Mouse (Mus musculus) neural tube, embryonic 13.5 days (tissue): ENCODE measurements at regions not wholly inside any gene's neighbourhood (a gene's known extent, or its start where the extent isn't known, plus 50 kb on each side); places are given as distances from the start of the nearest gene placed in this dataset.
A peak's percentile ranks its signal among the peaks of the same experiment; 100 is the strongest.

Experiments used
- ATAC-seq: fragments of 200-750 bp; cut with Nextera tagmentation; 2 replicates; pipeline ENCODE4 v1.8.0; 2017; ENCODE audit warnings: low read depth, mild to moderate bottlenecking, moderate TSS enrichment, moderate library complexity
- H3K27ac ChIP-seq: fragments of 300-500 bp; sonication (generic); replicated peaks from 2 replicates; pipeline ENCODE4 v1.5.1; 2015; ENCODE audit warnings: moderate library complexity, mild to moderate bottlenecking, inconsistent platforms
- H3K27me3 ChIP-seq: fragments of 300-500 bp; sonication (generic); 2 replicates; pipeline ENCODE4 v1.6.1; 2015; ENCODE audit warnings: mild to moderate bottlenecking, inconsistent platforms
- H3K36me3 ChIP-seq: fragments of 300-500 bp; sonication (generic); 2 replicates; pipeline ENCODE4 v1.6.1; 2015; ENCODE audit warnings: mild to moderate bottlenecking, inconsistent platforms
- H3K4me1 ChIP-seq: fragments of 300-500 bp; sonication (generic); replicated peaks from 2 replicates; pipeline ENCODE4 v1.6.1; 2015; ENCODE audit warnings: inconsistent platforms
- H3K4me2 ChIP-seq: fragments of 300-500 bp; sonication (generic); 2 replicates; pipeline ENCODE4 v1.6.1; 2015; ENCODE audit warnings: inconsistent platforms, mild to moderate bottlenecking, moderate library complexity
- H3K4me3 ChIP-seq: fragments of 300-500 bp; sonication (generic); 2 replicates; pipeline ENCODE4 v1.5.1; 2015; ENCODE audit warnings: mild to moderate bottlenecking, inconsistent platforms
- H3K9ac ChIP-seq: fragments of 300-500 bp; sonication (generic); 2 replicates; pipeline ENCODE4 v1.6.1; 2015; ENCODE audit warnings: moderate library complexity, mild to moderate bottlenecking, inconsistent platforms
- H3K9me3 ChIP-seq: fragments of 300-500 bp; sonication (generic); 2 replicates; pipeline ENCODE4 v1.6.1; 2016; ENCODE audit warnings: inconsistent platforms
- WGBS: fragments of 180-500 bp; shearing (Covaris S2); methylation state at CpG from one replicate; pipeline ENCODE4 v1.1.7; 2015; 5-methylcytosine and 5-hydroxymethylcytosine counted together

DNA sequence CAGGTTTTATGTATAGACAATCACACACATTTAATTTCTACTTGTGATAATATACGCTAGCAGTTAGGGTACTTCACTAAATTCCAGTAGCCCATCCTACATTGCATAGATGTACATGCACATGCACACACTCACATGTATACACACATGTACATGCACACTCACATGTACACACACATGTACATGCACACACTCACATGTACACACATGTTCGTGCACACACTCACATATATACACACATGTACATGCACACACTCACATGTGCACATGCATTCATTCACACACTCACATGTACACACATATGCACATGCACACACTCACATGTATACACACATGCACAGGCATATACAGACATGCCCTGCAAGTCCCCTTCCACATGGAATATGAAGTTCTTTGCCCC lies 326.8 kb downstream of the Tns1 start:
- Histone ChIP-seq H3K9me3 (no peaks in the 10 kb centered on the region), H3K4me3 (no peak overlapping the region), H3K36me3 (no peaks in the 10 kb centered on the region), H3K4me2 (no peak overlapping the region), H3K9ac (no peak overlapping the region), H3K27ac (no peak overlapping the region), H3K4me1 (no peaks in the 10 kb centered on the region), H3K27me3 (no peaks in the 10 kb centered on the region)
- no peak for ATAC-seq
- WGBS: 91% methylated on average over 2 of the region's 2 CpGs

DNA sequence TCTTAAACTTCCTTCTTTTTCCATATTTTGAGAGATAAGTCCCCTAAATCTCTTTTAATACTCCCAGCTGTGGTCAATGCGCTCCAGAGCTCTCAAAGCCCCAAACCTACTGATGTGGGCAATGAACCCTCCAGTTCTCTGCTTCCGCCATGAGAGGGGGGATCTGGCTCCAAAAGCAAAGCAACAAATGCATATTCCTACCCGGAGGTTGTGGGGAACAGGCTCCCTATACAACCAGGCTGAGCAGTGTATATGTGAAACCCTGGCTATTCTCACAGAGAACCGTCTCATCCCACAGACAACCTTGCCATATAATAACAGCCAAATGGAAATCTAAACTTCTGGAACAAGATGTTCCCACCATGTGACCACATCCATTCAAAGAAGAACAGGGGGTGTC lies 330.4 kb downstream of the Tns1 start:
- H3K4me1 ChIP-seq: no peaks in the 10 kb centered on the region
- H3K27me3 ChIP-seq: no peaks in the 10 kb centered on the region
- H3K4me3 ChIP-seq: no peak overlapping the region
- H3K9ac ChIP-seq: no peak overlapping the region
- no peak for ATAC-seq
- H3K4me2 ChIP-seq: no peak overlapping the region
- H3K27ac ChIP-seq: no peak overlapping the region
- WGBS: 87% methylated on average over 4 of the region's 4 CpGs
- H3K9me3 ChIP-seq: no peaks in the 10 kb centered on the region
- H3K36me3 ChIP-seq: no peaks in the 10 kb centered on the region

DNA sequence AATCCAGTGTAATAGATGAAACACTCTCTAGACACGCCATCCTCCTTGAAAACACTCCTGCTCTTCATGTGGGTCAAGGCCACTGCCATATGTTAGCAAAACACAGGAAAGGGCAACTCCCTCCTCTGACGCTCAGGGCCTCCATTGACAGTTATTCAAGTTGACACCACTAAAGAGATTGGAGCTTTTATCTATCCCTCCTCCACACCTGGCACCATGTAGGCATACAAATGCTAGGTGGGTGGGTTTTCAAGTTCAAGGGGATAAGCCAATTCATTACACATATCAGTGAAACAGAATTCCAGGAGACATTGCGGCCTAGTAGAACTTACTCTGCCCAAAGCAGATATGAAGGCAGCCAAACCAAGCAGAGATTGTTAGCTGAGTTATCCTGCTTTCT lies 331.0 kb downstream of the Tns1 start:
- H3K4me1 ChIP-seq: no peaks in the 10 kb centered on the region
- 81% methylated on average over 3 of the region's 3 CpGs for WGBS
- no peak overlapping the region for H3K27ac ChIP-seq
- H3K9me3 ChIP-seq: no peaks in the 10 kb centered on the region
- no peaks in the 10 kb centered on the region for H3K27me3 ChIP-seq
- no peak overlapping the region for H3K4me2 ChIP-seq
- H3K4me3 ChIP-seq: no peak overlapping the region
- H3K9ac ChIP-seq: no peak overlapping the region
- H3K36me3 ChIP-seq: no peaks in the 10 kb centered on the region
- no peak for ATAC-seq

DNA sequence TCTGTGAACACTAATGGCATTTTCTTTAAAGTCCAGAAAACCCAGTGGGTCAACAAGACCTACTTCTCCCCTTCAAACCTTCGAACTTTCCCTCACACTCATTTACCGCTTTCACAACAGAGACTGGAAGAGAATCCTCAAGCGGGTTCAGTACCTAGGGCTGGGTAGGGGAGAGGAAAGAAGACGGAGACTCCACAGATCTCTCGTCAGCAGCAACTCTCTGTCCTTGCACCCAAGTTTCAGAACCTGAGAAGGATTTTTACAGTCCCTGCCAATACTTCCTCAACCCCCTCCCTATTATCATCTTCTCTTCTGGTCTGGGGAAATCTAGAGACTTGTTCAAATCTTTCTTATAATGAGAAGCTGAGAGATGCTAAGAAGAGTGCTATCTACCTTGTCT lies 331.9 kb downstream of the Tns1 start:
- Histone ChIP-seq H3K9me3 (no peaks in the 10 kb centered on the region), H3K27ac (no peak overlapping the region), H3K4me2 (no peak overlapping the region), H3K4me1 (0 out of 2 replicates have a peak, but pooled peaks cover 6% of the 10 kb centered on the region), H3K9ac (no peak overlapping the region), H3K4me3 (no peak overlapping the region), H3K27me3 (no peaks in the 10 kb centered on the region), H3K36me3 (no peaks in the 10 kb centered on the region)
- no peak for ATAC-seq
- 91% methylated on average over 5 of the region's 5 CpGs for WGBS

DNA sequence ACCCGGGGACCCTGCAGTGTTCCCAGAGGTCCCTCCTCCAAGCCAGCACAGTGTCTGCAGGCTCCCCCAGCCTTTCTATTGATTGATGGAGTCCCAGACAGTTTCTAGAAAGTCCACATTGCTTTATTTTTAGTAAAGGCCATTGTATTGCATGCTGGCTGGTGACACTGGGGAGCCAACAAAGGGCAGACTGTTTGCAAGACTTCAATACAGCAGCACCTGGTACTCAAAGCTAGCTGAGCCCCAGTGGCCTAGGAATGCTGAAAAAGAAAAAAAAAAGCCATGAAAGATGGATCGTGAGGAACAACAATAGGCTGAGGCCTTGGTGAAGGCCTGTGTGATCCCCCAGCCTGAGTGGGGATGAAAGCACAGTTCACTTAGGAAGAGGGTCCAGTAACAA lies 336.6 kb downstream of the Tns1 start:
- Histone ChIP-seq H3K9me3 (no peaks in the 10 kb centered on the region), H3K36me3 (no peaks in the 10 kb centered on the region), H3K27ac (0 out of 2 replicates have a peak overlapping the region, but pooled peaks have one; percentile 5), H3K4me1 (0 out of 2 replicates have a peak, but pooled peaks cover 7% of the 10 kb centered on the region), H3K4me3 (no peak overlapping the region), H3K9ac (no peak overlapping the region), H3K4me2 (no peak overlapping the region), H3K27me3 (no peaks in the 10 kb centered on the region)
- WGBS: 22% methylated on average over 2 of the region's 2 CpGs
- ATAC-seq: no peak

DNA sequence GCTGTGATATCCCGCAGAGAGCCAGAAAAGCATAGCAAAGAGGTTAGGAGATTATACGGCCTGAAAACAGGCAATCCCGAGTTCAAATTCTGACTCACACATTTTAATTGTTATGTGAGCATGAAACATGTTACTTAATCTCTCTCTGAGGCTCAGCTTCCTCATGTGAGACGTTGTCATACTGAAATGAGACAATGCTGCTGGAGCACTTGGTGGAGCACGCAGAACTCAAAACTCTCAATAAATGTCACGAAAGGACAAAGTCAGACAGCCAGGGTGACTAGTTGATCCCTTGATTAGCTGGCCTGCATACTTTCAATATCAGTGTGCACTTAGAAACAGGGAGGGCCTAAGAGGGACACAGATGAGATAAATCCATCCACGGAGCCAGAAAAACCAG lies 337.0 kb downstream of the Tns1 start:
- Histone ChIP-seq H3K4me3 (no peak overlapping the region), H3K9ac (no peak overlapping the region), H3K36me3 (no peaks in the 10 kb centered on the region), H3K27ac (no peak overlapping the region), H3K4me1 (0 out of 2 replicates have a peak, but pooled peaks cover 7% of the 10 kb centered on the region), H3K27me3 (no peaks in the 10 kb centered on the region), H3K9me3 (no peaks in the 10 kb centered on the region), H3K4me2 (no peak overlapping the region)
- WGBS: 66% methylated on average over 7 of the region's 7 CpGs
- no peak for ATAC-seq

DNA sequence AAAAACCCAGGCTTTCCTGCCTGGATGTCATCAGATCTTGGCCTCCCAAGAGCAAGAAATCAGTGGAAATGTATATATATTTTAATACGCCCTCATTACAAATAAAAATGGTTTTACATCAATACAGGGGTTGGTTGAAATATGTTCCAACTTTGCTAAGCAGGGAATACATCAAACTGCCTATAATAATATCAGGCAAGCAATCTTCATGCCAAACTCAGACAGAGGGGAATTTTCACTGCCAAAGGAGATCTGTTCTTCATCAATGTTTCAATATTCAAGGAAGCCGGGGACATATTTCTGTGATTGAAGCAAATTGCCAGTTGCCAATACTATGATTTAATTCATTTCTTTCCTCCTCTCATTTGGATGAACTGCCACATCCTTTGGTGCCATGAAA lies 340.9 kb downstream of the Tns1 start:
- H3K36me3 ChIP-seq: no peaks in the 10 kb centered on the region
- no peaks in the 10 kb centered on the region for H3K27me3 ChIP-seq
- ATAC-seq: no peak
- H3K9ac ChIP-seq: no peak overlapping the region
- H3K4me2 ChIP-seq: no peak overlapping the region
- H3K27ac ChIP-seq: no peak overlapping the region
- no peak overlapping the region for H3K4me3 ChIP-seq
- WGBS: 87% methylated on average over 2 of the region's 2 CpGs
- H3K4me1 ChIP-seq: 0 out of 2 replicates have a peak, but pooled peaks cover 7% of the 10 kb centered on the region
- no peaks in the 10 kb centered on the region for H3K9me3 ChIP-seq

DNA sequence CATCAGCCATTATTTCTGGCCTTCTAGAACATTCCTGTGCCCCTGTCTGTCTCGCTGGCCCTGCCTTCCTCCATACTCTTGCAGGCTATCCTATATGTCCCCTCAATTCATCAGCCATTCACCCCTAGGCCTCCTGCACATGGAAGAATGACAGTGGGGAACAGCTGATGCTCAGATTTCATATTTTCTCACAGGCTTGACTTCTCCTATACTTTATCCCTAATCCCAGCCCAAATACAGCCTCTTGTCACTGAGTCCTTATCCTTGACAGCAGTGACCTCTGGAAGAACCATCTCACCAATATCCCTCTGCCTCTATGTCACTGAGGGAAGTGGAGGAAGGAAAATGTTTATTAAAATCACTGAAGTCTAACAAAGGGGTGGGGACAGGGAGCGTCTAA lies 341.4 kb downstream of the Tns1 start:
- no peaks in the 10 kb centered on the region for H3K27me3 ChIP-seq
- 0 out of 2 replicates have a peak, but pooled peaks cover 6% of the 10 kb centered on the region for H3K4me1 ChIP-seq
- H3K9me3 ChIP-seq: no peaks in the 10 kb centered on the region
- H3K27ac ChIP-seq: no peak overlapping the region
- no peaks in the 10 kb centered on the region for H3K36me3 ChIP-seq
- ATAC-seq: no peak
- H3K9ac ChIP-seq: no peak overlapping the region
- H3K4me2 ChIP-seq: no peak overlapping the region
- H3K4me3 ChIP-seq: no peak overlapping the region
- WGBS: 87% methylated on average over 2 of the region's 2 CpGs

DNA sequence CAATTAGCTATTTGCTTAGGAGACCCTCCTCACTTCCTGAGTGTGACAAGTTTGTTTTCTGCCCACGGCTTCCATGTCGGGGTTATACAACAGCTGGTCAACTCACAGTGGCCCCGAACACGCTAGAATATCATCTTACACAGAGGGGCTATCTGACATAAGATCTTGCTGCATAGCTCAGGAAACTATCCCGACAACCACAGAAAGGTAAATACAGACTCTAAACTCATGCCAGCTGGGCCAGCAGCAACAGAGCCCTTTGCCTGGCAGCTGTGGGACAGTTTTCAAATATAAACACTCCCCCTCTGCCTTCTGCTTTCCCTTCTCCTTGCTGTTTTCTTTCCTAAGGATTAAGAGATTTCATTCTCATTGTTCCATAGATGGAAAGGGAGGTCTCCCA lies 352.5 kb downstream of the Tns1 start:
- Histone ChIP-seq H3K27me3 (no peaks in the 10 kb centered on the region), H3K4me3 (no peak overlapping the region), H3K36me3 (no peaks in the 10 kb centered on the region), H3K4me2 (no peak overlapping the region), H3K9me3 (no peaks in the 10 kb centered on the region), H3K9ac (no peak overlapping the region), H3K27ac (no peak overlapping the region), H3K4me1 (no peaks in the 10 kb centered on the region)
- 76% methylated on average over 5 of the region's 5 CpGs for whole genome bisulfite sequencing
- no peak for ATAC-seq

DNA sequence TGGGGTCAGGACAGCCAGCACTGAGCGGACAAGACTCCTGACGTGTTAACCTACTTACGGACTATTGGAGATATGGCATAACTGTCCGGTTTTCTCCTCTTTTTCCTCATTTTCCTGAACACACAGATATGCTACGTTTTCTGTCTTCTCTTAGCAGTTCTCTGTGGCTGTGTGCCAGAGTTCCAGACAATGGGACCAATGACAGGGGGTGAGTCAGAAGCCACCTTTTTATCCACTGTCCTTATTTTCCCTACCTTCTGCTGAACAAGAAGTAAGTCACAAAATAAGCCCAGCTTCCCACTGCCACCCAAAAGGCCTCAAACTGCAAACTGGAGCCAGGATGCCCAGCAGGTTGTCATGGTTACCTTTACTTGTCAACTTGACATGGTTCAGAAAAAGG lies 353.6 kb downstream of the Tns1 start:
- no peak for ATAC-seq
- H3K9ac ChIP-seq: no peak overlapping the region
- H3K27me3 ChIP-seq: no peaks in the 10 kb centered on the region
- 89% methylated on average over 5 of the region's 5 CpGs for WGBS
- no peak overlapping the region for H3K27ac ChIP-seq
- H3K9me3 ChIP-seq: no peaks in the 10 kb centered on the region
- no peak overlapping the region for H3K4me2 ChIP-seq
- H3K36me3 ChIP-seq: no peaks in the 10 kb centered on the region
- no peak overlapping the region for H3K4me3 ChIP-seq
- no peaks in the 10 kb centered on the region for H3K4me1 ChIP-seq

DNA sequence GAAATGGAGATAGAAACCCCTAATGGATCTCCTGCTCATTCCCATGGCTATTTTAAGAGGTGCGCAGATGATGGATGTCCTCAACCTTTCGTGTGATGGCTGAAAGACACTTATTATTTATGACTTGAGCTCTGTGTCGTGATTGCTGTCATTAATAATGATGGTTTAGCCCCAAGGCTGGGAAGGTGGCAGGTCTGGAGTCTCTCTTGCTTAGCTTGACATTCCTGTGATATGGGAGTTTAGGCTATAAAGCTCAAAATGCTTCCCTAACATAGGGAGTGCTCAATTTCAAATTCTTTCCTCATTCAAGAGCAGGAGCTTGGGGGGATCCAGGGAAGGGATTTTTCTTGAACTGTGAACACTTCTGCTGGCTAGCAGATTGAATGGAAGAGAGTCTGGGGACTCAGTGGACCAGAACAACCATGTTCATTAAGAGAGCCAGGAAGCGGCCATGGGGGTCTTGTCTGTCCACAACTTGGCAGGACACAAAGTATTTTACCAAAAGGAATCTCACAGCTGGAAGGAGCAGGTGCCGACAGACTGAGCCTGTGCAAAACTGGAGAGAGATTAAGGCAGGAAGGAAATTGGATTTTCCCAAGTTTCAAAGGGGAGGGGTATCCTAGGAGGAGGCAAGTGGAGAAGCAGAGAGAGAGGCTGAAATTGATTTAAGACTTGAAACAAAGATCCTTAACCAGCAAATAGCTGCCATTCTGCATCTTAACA lies 359.5 kb downstream of the Tns1 start:
- H3K9me3 ChIP-seq: no peaks in the 10 kb centered on the region
- 0 out of 2 replicates have a peak, but pooled peaks cover 3% of the 10 kb centered on the region for H3K4me1 ChIP-seq
- H3K27me3 ChIP-seq: no peaks in the 10 kb centered on the region
- no peak overlapping the region for H3K9ac ChIP-seq
- WGBS: 61% methylated on average over 5 of the region's 5 CpGs
- H3K4me3 ChIP-seq: no peak overlapping the region
- no peaks in the 10 kb centered on the region for H3K36me3 ChIP-seq
- no peak overlapping the region for H3K4me2 ChIP-seq
- no peak overlapping the region for H3K27ac ChIP-seq
- no peak for ATAC-seq

DNA sequence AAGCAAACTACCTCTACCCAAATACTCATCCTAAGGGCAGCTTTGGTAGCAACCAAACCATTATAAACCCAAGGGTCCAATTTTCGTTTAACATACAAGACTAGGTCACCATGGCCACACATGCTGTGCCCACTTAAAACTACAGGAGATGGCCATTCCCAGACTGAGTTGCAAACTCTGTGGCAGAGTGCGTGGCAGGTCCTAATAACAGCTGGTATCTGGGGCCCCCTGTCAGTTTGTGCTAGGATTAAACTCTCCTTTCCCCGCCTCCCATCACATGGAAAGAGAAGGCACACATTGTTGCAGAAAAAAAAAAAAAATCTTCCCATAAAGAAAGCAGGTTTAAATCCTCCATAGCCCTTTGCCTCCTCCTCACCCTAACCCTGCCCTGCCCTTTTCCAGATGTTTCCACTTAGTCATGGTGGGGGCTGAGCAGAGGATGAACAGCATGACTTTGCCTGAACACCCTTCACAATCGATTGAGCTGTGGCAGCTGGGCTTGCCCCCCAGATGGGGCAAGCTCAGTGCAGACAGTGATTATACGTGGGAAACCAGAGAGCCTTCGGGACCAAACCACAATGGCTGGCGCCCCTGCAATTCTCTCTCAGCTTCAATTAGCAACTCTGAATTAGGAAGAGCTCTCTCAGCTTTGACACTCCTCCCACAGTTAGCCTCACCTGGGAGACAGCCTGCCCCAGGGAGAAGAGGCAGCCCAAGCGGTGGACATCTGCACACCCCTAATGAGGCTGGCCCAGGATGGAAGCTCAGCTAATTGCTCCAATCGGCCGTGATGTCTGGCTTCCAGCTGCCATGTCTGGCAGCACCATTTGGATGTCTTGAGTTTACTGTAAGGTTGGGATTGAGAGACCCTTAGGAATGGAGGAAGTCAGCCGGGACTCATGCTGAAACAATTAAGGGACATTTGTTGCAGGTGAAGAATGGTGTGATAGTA lies 365.9 kb downstream of the Tns1 start:
- Histone ChIP-seq H3K9ac (no peak overlapping the region), H3K27ac (peak overlapping the region; percentile 25), H3K4me2 (no peak overlapping the region), H3K4me1 (peaks cover 8% of the 10 kb centered on the region; the same call in 1 of the 2 replicates), H3K27me3 (no peaks in the 10 kb centered on the region), H3K9me3 (no peaks in the 10 kb centered on the region), H3K36me3 (no peaks in the 10 kb centered on the region), H3K4me3 (no peak overlapping the region)
- ATAC-seq: peak; percentile 83
- WGBS: 33% methylated on average over 11 of the region's 11 CpGs
